Mouse (Mus musculus): ENCODE measurements around the gene Tbc1d4. TPM values are rescaled to one million over a fixed set of nuclear protein-coding genes. Genes with fewer than 3 reads are reported as not detected.
A peak's percentile ranks its signal among the peaks of the same experiment; 100 is the strongest.

The Tbc1d4 gene
- total RNA-seq, 1 experiment from 2014 or later = 87.6 TPM

DNA sequence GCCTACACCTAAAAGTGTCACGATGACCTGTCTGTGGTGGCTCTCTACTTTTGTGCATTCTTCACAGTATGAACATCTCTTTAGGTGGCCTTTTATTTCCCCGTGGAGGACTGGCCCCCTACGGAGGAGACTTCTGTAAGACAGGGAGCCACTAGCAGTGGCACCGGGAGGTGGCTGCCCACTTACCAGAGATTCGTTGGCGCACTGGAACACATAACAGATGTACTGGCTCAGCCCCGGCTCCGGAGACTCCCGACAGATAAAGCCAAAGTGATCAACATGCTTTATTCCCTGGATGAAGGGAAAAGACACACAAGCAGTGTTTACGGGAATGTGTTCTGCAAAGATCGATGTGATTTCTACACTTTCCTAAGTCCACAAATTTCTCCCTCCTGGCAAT is 108.2 kb downstream of the Tbc1d4 start:
- no peak for DNase-seq

DNA sequence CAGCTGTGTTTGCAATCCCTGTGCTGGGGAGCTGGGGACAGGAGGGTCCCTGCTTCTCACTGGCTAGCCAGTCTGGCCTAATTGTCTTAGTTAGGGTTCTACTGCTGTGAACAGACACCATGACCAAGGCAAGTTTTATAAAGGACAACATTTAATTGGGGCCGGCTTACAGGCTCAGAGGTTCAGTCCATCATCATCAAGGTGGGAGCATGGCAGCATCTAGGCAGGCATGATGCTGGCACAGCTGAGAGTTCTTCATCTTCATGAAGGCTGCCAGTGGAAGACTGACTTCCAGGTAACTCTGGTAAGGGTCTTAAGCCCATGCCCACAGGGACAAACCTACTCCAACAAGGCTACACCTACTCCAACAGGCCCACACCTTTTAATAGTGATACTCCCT is 109.2 kb downstream of the Tbc1d4 start:
- no peak for DNase-seq

DNA sequence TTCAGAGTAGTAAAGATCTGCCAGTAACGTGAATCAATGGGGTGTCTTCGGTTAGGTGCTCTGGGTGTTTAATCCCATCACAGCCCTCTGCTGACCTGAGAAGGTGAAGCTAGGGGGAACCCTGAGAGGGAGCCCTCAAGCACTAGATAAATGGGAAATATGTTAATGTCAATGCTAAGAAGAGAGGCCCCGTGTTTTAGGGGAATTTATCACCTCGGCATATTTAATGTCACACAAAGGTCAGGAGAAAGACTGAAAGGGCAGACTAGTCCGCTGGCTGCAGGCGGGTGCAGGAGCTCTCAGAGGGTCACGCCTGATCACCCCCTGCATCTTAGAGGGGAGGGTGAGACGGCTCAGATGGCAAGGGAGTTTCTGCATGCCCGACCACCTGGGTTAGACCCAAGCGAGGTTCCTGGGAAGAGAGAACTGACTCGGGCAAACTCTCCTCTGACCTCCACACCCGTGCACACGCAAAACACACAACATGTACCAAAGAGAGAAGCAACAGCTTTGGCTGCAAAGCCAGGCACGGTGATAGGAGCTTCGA is 120.7 kb downstream of the Tbc1d4 start:
- DNase-seq = no peak

DNA sequence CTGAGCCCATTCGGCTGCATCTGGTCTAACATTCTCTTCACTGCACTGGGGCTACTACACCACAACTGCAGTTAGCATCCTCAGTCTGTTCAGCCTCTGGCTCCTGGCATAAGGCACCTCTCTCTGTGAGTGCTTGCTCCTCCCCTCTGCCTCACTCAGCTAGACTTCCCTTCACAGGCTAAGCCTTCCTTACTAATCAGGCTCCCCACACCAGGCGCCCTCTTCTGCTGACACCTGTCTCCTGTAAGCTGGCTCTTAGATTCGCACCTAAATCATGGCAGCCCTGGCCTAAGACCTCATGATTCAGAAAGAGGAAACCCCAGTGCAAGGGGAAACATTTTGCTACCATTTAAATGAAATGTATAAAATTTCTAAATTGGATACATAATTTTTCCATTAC is 122.4 kb downstream of the Tbc1d4 start:
- no peak for DNase-seq

DNA sequence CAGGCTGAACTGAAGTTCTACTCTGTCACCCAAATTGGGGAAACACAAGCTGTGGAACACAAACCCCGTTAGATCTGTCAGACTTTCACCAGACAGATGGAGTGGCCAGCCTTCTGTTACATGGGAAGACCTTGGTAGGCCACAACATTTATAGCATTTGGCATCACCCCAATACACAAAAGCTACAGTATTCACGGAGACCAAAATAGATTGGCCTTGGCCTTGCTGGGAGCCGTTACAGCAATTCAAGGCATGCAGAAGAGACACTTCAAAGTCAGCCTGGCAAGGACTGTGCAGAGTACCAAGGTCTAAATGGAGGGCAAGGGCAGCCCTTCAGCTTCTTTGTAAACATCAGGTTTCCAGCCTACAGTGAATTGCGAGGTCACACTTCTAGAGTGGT is 125.8 kb downstream of the Tbc1d4 start:
- peak; percentile 39 for DNase-seq

DNA sequence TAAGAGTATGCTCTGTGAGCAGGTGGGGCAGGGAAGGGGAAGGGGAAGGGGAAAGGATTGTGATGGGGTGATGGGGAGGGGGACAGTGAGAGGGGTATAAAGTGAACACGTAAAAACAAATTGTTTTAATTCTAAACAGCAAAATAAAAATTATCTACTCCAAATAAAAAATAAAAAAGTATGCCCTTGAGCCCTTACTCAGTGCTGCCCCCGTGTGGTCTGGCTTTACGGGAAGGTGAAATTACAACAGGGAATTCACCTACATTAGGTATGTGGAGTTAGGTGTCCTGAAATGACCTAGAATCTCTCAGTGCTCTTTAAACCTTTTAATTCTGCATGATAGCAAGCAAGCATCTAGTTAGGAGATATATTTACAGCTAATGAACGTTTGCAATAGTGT is 126.7 kb downstream of the Tbc1d4 start:
- peak; percentile 61 for DNase-seq

DNA sequence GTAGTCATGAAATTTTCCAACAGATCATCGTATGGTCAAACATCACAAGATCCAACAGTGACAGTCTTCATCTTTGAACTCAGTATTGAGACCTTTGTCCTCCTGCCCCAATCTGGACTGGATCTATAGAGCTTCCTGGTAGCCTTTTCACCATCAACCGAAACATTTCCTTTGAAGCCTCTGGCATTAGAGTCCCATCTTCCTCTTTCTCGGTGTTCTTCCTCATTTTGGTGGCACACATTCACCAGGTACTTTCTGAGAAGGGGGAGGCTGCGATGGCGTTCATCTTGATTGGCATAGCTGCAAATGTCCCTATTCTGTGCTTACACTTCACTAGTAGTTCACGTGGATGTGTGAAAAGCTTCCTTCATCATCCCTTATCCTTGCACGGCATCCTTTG is 127.8 kb downstream of the Tbc1d4 start:
- no peak for DNase-seq

DNA sequence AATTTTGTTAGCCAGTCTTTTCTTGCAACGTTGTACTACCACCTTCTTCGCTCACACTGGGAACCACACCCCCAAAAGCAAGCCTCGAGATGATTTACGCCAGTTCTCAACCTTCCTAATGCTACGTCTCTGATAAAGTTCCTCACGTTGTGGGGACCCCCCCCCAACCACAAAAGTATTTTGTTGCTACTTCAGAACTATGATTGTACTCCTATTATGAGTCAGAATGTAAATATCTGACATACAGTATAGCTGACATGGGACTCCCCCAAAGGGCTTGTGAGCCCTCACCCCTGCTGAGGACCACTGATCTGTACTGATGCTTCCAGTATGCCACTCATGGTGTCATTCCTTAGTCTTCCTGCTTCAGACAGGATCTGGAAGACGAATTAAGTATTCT is 128.4 kb downstream of the Tbc1d4 start:
- no peak for DNase-seq

DNA sequence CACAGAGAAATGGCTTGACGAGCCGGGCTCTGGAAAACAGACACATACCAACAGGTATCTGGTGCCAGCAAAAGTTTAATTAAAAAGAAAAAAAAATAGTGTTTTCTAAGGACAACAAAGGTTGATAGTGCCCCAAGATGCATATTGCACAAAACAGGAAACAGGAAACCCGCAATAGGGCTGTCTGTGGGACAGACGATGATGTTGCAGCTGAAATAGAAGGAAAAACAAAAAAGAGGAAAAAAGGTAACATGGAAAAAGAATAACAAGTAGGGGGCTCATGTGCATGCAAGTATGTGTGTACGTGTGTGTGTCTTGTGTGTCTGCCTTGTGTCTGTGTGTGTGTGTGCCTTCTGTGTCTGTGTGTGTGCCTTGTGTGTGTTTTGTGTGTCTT is 131.2 kb downstream of the Tbc1d4 start:
- DNase-seq = no peak

DNA sequence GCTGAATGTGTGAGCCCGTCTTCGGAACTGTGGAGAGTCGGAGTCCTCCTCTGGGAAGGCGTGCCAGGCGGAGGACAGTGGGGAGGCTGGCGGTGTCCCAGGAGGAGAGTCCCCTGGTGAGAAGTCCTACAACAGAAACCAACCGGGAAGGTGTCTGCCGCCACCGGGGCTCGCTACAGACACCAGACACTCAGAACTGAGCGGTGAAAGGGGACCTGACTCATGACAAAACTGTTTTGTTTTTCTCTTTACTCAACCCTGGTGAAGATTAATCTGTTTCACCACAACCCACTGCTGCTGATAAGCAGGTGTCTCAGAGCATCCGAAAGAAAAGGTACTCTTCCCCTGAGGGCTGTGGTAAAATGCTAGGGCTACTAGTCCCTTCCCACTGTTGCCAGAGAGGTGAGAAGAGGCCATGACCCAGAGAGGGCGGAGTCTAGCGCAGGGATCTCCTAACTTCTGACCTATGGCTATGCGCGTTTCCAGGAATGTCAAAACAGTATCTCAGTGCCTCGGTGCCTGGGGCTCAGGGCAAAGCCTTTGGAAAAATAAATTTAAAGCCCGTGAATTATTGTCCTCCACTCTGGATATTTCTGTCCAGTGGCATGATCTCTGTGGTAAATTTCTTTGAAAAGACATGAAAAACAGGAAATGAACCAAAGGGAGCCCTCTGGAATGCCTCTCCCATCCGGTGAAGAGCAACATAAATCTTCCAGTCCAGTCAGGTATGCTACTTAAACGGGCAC is 131.7 kb downstream of the Tbc1d4 start:
- DNase-seq = peak; percentile 48

DNA sequence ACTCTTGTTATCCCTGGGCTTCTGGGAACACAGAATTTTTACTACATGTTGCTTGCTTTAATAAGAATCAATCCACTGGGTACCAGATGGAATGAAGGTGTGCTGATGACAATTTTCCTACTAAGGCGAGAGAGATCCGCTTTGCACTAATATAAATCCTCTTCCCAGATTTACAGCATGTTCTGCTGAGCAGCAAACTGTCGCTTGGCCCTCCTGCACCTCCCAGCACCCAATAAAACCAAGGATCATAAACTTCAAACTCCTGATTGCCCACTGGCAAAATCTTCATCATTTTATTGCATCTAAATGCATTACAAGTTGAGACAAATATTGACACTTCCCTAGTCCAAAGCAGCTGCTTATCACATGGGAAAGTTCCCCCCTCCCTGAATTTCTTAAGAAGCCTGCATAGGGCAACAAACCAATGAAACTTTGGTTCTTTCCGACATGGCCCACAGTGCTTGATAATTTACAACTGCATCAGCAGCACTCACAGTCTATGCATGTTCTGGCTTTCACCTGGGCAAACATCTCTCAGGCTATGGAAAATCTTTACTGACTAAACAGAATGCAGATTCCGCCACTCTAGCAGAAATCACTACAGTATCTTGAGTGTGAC is 139.4 kb downstream of the Tbc1d4 start:
- no peak for DNase-seq

DNA sequence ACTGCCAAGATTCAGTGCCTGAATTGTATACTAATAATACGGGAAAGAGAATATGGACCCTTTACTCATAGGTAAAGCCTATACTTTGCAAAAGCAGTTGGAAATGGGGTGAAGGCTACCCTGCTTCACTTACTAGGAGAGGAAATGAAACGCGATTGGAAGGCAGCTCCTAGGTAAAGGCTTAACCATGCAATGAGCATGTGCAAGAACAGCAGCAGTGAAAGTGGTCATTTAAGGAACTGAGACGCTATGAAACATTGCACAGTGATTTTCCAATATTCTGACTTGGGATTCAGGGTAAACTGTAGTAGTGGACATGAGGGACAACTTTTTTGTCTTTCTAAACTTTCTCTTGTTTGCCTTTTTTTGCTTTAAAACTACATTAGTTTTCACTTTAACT is 140.8 kb downstream of the Tbc1d4 start:
- no peak for DNase-seq

DNA sequence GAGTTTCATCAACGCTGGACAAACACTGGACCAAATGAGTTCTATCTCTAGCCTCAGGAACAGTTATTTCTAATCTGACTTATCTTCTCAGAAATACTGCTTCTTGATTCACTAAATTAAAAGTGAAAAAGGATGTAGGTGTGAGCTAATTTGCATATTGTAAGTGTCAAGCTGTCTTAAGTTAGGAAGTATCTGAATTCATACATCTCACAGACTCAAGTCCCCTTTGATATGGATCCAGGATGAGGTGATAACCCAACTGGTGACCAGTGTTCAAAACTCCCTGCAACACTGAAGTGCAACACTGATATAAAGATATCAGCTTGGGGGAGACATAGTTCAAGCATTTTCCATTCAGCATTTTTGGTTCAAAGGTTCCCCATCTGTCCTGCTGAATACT is 141.5 kb downstream of the Tbc1d4 start:
- no peak for DNase-seq

DNA sequence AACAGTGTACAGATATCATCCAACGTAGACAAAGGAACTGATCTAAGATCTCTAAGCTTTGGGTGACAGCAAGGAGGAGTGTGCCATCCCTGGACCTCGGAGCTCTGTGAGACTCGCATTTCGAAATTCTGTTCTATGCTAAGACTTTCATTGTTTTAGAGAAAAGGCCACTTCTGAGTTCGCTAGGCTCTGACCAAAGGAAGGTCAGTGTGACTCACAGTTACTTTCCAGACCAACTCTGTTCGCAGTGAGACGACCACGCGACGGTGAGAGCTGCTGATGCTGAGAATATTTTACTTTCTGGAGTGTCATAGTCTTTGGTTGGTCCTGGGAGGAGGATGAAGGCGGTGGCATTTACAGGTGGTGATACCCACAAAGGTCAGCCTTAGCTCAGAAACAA is 142.5 kb downstream of the Tbc1d4 start:
- no peak for DNase-seq

DNA sequence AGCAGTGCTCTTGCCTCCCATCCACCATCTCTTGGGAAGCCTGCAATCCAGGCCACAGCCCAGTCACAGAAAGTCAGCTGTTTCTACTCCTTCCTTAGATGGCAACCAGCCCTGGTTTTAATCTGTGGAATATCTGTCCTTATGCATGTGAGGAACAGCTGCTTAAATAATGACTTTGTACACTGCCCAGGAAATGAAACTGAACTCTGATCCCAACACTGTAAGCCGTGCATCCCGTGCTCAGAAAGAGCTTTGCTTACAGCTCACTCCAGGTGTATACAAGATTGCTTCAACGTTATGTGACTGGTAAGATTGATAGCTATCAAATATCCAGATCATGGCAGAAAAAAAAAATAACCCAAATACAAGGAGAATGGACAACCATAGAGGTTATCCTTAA is 143.1 kb downstream of the Tbc1d4 start:
- DNase-seq = no peak

DNA sequence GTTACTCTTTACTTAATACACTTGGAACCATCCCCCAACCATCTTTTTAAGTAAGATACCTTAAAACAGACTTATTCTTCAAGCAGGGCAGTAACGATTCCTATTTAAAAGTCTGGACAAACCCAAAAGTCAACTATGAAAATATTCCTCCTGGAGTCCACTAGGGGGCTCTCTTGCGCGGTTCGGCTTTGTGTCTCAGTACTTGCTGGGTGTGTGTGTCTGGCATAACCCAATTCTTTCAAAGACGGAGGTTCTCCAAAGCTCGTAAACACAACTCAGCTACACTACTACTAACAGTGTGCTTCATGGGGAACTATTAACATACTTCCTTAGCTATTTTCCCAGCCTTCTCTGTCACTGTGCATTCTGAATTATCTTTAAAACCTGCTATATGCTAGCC is 148.2 kb downstream of the Tbc1d4 start:
- peak; percentile 68 for DNase-seq

DNA sequence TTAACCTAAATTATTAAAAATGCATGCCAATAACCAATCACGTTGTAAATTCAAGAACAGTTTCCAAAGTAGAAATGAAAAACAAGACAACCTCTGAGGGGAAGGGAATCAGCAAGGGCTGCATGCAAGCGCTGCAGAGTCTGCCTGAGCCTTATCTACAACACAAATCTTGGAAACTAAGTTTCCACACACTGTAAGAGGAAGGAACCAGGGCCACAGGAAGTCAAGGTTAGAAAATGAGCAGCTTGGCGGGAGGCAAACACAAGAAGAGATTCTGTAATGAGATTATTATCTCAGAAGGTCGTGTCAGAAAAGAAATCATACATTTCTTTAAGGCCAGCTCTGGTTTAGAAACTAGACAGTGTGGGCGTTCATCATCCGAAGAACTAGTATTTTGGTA is 156.1 kb downstream of the Tbc1d4 start:
- no peak for DNase-seq

DNA sequence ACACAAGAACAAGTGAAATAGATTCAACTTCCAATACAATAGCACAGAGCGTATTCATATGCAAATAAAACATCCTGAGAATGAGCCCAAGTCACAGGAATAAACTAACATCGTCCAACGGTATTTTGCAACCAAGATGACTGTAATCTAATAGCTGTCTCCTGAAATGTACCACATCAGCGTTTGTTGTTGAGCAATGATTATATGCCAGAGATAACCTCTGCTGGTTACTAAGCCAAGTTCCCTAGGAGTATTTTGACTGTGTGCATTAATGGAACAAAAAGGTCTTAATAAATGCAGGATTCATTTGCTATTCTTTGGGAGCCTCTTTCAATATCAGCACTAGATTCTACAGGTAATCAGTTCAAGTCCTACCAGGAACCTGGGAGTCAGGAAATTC is 161.1 kb downstream of the Tbc1d4 start:
- DNase-seq = no peak

DNA sequence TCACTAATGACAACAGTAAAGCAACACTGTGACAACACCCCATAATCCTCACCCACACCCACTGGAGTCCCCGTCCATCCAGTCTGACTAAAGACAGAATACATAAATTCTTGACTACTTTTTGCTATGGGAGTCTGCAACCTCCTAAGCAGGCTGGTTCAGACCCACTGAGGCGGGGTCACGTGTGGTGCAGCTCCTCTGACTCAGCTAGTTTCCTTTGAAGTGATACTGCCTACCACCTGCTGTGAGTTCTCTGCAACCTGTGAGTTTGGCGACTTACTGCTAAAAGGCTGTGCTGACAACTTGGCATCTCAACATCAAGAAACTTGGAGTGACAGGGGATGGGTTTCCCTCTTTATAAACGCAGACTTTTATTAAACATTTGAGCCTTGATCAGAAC is 163.8 kb downstream of the Tbc1d4 start:
- DNase-seq = no peak

DNA sequence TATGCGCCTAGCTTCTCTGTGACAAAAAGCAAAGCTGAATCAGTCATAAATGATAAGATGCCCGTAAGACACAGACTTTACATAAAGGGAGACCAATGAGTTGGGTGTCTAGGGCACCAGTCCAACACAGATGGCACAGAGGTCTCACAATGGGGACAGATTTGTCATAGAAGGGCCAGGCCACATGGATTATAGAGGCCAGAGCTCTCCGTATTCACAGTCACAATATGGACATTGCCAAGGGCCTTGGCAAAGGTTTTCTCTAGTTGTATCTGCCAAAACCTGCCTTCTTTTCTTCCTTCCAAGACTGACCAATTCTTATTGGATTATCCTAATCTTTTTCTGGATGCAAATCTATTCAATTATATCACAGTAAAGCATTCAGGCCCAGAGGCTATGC is 171.1 kb downstream of the Tbc1d4 start:
- DNase-seq = no peak

DNA sequence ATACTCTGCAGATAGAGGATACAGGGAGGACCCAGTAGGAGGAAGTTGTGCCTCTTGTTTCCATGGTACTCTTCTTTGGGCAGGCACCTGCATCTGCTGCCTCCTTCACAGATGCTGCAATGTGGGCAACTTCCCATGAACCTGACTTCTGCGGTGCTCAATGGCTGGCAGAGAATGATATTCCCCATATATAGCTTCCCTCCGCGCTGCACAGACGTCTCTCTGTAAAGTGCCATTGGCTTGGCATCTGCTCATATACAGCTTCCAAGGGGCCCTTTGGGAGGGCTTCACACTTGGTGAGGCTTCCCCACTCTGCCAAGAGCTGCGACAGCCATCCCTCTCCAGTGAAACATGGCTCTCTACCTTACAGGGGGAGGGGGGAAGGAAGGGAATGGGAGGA is 178.5 kb downstream of the Tbc1d4 start:
- DNase-seq = no peak

DNA sequence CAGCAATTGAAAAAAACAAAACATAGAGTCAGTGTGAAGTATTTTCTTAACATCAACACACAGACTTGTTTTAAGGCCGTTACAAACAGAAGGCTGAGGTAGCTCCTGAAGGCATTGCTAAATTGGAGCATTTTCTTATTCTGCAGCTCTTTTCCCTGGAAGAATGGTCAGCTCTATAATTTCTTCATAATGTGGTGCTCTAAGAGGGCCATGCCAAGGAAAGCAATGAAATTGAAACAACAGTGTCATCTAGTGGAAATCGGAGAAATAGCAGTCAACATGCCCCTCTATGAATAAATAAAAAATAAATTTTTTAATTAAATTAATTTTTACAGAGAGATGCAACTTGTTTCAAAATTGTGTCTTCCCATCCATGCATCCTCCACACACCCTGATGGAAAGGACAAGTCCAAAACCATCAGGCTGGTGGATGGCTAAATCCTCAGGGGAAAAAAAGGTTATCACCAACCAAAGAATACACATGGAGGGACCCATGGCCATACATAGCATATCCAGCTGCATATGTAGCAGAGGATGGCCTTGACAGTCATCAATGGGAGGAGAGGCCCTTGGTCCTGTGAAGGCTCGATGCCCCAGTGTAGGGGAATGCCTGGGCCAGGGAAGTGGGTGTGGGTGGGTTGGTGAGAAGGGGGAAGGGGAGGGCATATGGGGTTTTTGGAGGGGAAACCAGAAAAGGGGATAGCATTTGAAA is 180.0 kb downstream of the Tbc1d4 start:
- DNase-seq = no peak

DNA sequence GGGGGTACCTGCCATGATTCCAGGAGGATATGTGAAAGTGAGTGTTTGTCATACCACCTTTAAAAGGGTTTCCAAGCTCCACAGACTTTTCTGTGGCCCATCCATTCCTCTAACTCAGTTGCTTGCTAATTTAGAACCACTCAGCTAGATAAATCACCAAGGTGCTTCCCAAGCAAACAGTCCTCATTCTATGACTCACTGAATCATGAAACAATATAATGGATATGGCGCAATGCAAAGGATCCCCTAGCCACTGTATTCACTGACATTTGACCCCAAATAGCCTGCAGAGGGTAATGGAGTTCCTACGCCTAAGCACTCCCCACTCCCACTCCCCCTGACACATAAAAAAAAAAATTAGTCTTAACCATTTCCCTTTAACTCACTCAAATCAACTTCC is 191.3 kb downstream of the Tbc1d4 start:
- no peak for DNase-seq
